Mouse (Mus musculus) CH12.LX (cell line): ENCODE results near the gene Ptges. TPM values are rescaled to one million over a fixed set of nuclear protein-coding genes. Genes with fewer than 3 reads are reported as not detected.

ENCODE experiments used
- DNase-seq: peaks from one replicate; pipeline ENCODE4 v3.0.0-alpha.2; 2013; ENCODE audit errors: extremely low read depth
- H3K27ac ChIP-seq: 2 replicates; pipeline ENCODE4 v1.5.1; 2012; ENCODE audit warnings: low read depth, mild to moderate bottlenecking, control low read depth, moderate library complexity; ENCODE audit not compliant: insufficient read depth
- H3K27me3 ChIP-seq: replicated peaks from 2 replicates; pipeline ENCODE3; 2012; ENCODE audit warnings: inconsistent platforms
- H3K36me3 ChIP-seq, 2 experiments: replicated peaks in 1 of 2; 2 replicates each; pipeline versions ENCODE3 to v1.6.1; 2012; ENCODE audit warnings: inconsistent platforms in 1 of 2, low read length in 1 of 2, mild to moderate bottlenecking in 1 of 2, mixed read lengths in 1 of 2, moderate library complexity in 1 of 2; ENCODE audit not compliant: control insufficient read depth in 1 of 2, insufficient read depth in 1 of 2
- H3K4me1 ChIP-seq, 2 experiments: 2 replicates each; pipeline ENCODE4 v1.6.1; 2012; ENCODE audit warnings: inconsistent platforms in 1 of 2, moderate library complexity in 1 of 2; ENCODE audit not compliant: insufficient read depth in 2 of 2, control insufficient read depth in 1 of 2
- H3K4me2 ChIP-seq: 2 replicates; pipeline ENCODE4 v1.6.1; 2012; ENCODE audit warnings: low read depth, mild to moderate bottlenecking, control low read depth; ENCODE audit not compliant: poor library complexity, insufficient read depth, severe bottlenecking
- H3K4me3 ChIP-seq, 3 experiments: fragments of 150-350 bp in 1 of 3; sonication (generic) in 1 of 3; replicated peaks in 1 of 3; 2 replicates each; pipeline versions ENCODE3 to v1.5.1; 2011 to 2012; ENCODE audit warnings: low read depth in 2 of 3, low read length in 2 of 3, mild to moderate bottlenecking in 2 of 3, moderate library complexity in 2 of 3, control low read depth in 1 of 3, improper control_type of control experiment in 1 of 3, inconsistent platforms in 1 of 3, mixed read lengths in 1 of 3; ENCODE audit not compliant: poor library complexity in 1 of 3
- H3K79me2 ChIP-seq: replicated peaks from 2 replicates; pipeline ENCODE4 v1.6.1; 2012; ENCODE audit warnings: mild to moderate bottlenecking, moderate library complexity; ENCODE audit not compliant: control insufficient read depth, poor library complexity, insufficient read depth, severe bottlenecking; ENCODE audit errors: extremely low read depth
- H3K9ac ChIP-seq: 2 replicates; pipeline ENCODE4 v1.6.1; 2012; ENCODE audit warnings: low read depth, mild to moderate bottlenecking, control low read depth, moderate library complexity; ENCODE audit not compliant: insufficient read depth
- H3K9me3 ChIP-seq: replicated peaks from 2 replicates; pipeline ENCODE3; 2012; ENCODE audit warnings: low read length, inconsistent platforms, mixed read lengths
- BHLHE40 ChIP-seq: IDR thresholded peaks from 2 replicates; pipeline ENCODE4 v1.6.1; 2011; ENCODE audit warnings: mild to moderate bottlenecking, low read depth, low read length, improper control_type of control experiment
- CHD1 ChIP-seq: IDR thresholded peaks from 2 replicates; pipeline ENCODE4 v1.6.1; 2012; ENCODE audit warnings: low read depth, low read length, improper control_type of control experiment, inconsistent platforms
- CTCF ChIP-seq, 2 experiments: IDR thresholded peaks in 1 of 2; conservative IDR thresholded peaks in 1 of 2; 2 replicates each; pipeline ENCODE4 v1.5.1; 2011 to 2012; ENCODE audit warnings: low read depth in 2 of 2, low read length in 2 of 2, improper control_type of control experiment in 1 of 2, inconsistent platforms in 1 of 2, mild to moderate bottlenecking in 1 of 2, moderate library complexity in 1 of 2
- E2F4 ChIP-seq: IDR thresholded peaks from 2 replicates; pipeline ENCODE4 v1.6.1; 2011; ENCODE audit warnings: low read depth, low read length, improper control_type of control experiment; ENCODE audit not compliant: insufficient replicate concordance
- ELF1 ChIP-seq: IDR thresholded peaks from 2 replicates; pipeline ENCODE4 v1.6.1; 2014; ENCODE audit warnings: low read depth, mild to moderate bottlenecking, inconsistent platforms, low read length, improper control_type of control experiment
- ETS1 ChIP-seq: conservative IDR thresholded peaks from 2 replicates; pipeline ENCODE4 v1.6.1; 2012; ENCODE audit warnings: low read depth, mild to moderate bottlenecking, inconsistent platforms, low read length, improper control_type of control experiment, moderate library complexity
- GABPA ChIP-seq: IDR thresholded peaks from 2 replicates; pipeline ENCODE4 v1.6.1; 2012; ENCODE audit warnings: low read depth, low read length, improper control_type of control experiment, inconsistent platforms; ENCODE audit not compliant: insufficient replicate concordance
- JUND ChIP-seq: conservative IDR thresholded peaks from 2 replicates; pipeline ENCODE4 v1.6.1; 2011; ENCODE audit warnings: low read depth, low read length, improper control_type of control experiment
- MXI1 ChIP-seq: IDR thresholded peaks from 2 replicates; pipeline ENCODE4 v1.6.1; 2011; ENCODE audit warnings: mild to moderate bottlenecking, low read depth, low read length, improper control_type of control experiment
- MYC ChIP-seq: IDR thresholded peaks from 2 replicates; pipeline ENCODE4 v1.6.1; 2011; ENCODE audit warnings: low read depth, mild to moderate bottlenecking, improper control_type of control experiment, low read length
- NELFE ChIP-seq: IDR thresholded peaks from 2 replicates; pipeline ENCODE4 v1.6.1; 2011; ENCODE audit warnings: low read depth, low read length, improper control_type of control experiment
- NRF1 ChIP-seq: IDR thresholded peaks from 2 replicates; pipeline ENCODE4 v1.6.1; 2014; ENCODE audit warnings: low read depth, mild to moderate bottlenecking, inconsistent platforms, low read length, improper control_type of control experiment, moderate library complexity
- POLR2AphosphoS2 ChIP-seq: IDR thresholded peaks from 2 replicates; pipeline ENCODE4 v1.6.1; 2011; ENCODE audit warnings: low read depth, low read length, improper control_type of control experiment
- RAD21 ChIP-seq: IDR thresholded peaks from 2 replicates; pipeline ENCODE4 v1.6.1; 2011; ENCODE audit warnings: low read depth, mild to moderate bottlenecking, low read length, improper control_type of control experiment, moderate library complexity
- TCF12 ChIP-seq: IDR thresholded peaks from 2 replicates; pipeline ENCODE4 v1.6.1; 2014; ENCODE audit warnings: low read depth, mild to moderate bottlenecking, inconsistent platforms, low read length, improper control_type of control experiment
- UBTF ChIP-seq: IDR thresholded peaks from 2 replicates; pipeline ENCODE4 v1.6.1; 2012; ENCODE audit warnings: low read depth, mild to moderate bottlenecking, inconsistent platforms, low read length, improper control_type of control experiment, moderate library complexity
- dilution Hi-C: fragments of 300-500 bp; cut with MboI; formaldehyde crosslinking; loops from 2 replicates; pipeline ENCODE4 v1.14.3; 2020; ENCODE audit warnings: low sequenced_read_pairs; ENCODE audit not compliant: extremely low pct_unique_long_range_greater_than_20kb, extremely low pct_ligation_motif_present
- in situ Hi-C: fragments of 300-500 bp; cut with MboI; formaldehyde crosslinking; loops from 3 replicates; pipeline ENCODE4 v1.14.3; 2019; ENCODE audit warnings: low sequenced_read_pairs, low pct_ligation_motif_present, low pct_unique_long_range_greater_than_20kb, mixed read lengths
- polyA plus RNA-seq: library from polyadenylated mRNA; unstranded; fragments of >175 nt; gene quantifications from 2 replicates; pipeline ENCODE4 v1.2.1, GENCODE M21; 2012; ENCODE audit warnings: low read depth; ENCODE audit not compliant: insufficient read length
- total RNA-seq, 2 experiments: library from RNA; depleted of rRNA; stranded (reverse); fragments of 300-350 nt in 1 of 2; fragments of >200 nt in 1 of 2; gene quantifications; 2 replicates each; pipeline ENCODE4 v1.2.3; 2012 to 2014

The Ptges gene
- total and polyA plus RNA-seq, 3 experiments = 0.04 to 0.09 TPM; not detected in 1

- H3K36me3 ChIP-seq = no peaks in the 10 kb centered on the region
- no peak overlapping the region for H3K9ac ChIP-seq
- no peak overlapping the region for H3K4me3 ChIP-seq
- peaks cover 82% of the 10 kb centered on the region for H3K27me3 ChIP-seq
- H3K27ac ChIP-seq = no peak overlapping the region
- dilution Hi-C loops = no loop called here
- H3K4me1 ChIP-seq = no peaks in the 10 kb centered on the region
- H3K79me2 ChIP-seq = no peaks in the 10 kb centered on the region
- DNase-seq = no peak
- in situ Hi-C loops = no loop called here
- no peak overlapping the region for H3K4me2 ChIP-seq
- H3K9me3 ChIP-seq = no peaks in the 10 kb centered on the region
- no peak for TF ChIP-seq ETS1
- no peak for TF ChIP-seq MXI1
- no peak for TF ChIP-seq GABPA
- no peak for TF ChIP-seq MYC
- TF ChIP-seq CTCF (conservative IDR thresholded peaks at IDR 0.05 in 1 of 2, IDR thresholded peaks at IDR 0.05 in 1 of 2; ENCODE audit: low read depth in 2 of 2, low read length in 2 of 2) = no peak
- TF ChIP-seq ELF1 = no peak
- no peak for TF ChIP-seq E2F4
- TF ChIP-seq JUND = no peak
- TF ChIP-seq NRF1 = no peak
- no peak for TF ChIP-seq RAD21
- no peak for TF ChIP-seq BHLHE40
Measured at GRCm38 (mm10) chr2:30845152-30846070, 84.3 kb downstream of the Ptges start.

DNA sequence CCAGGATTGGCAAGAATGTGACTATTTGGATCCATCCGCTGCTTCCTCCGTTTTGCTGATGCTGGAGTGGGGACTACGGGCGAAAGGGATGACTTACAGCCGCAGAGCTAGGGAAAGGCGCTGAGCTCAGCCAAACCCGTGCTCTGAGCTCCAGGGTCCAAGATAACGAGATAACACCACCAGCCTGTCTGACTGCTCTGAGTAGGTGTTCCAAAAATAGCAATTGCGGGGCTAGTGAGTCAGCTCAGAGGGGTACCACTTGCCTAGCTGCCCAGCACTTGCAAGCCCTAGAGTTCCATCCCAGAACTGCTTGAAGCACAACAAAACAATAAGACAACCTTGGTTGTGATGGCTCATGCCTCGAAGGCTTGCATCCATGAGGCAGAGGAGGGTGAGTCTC, 87.0 kb downstream of the Ptges start:
- DNase-seq = no peak
- H3K9ac ChIP-seq = no peak overlapping the region
- dilution Hi-C loops = no loop called here
- no peaks in the 10 kb centered on the region for H3K36me3 ChIP-seq
- TF ChIP-seq CHD1 = no peak
- no peak for TF ChIP-seq CTCF (conservative IDR thresholded peaks at IDR 0.05 in 1 of 2, IDR thresholded peaks at IDR 0.05 in 1 of 2; ENCODE audit: low read depth in 2 of 2, low read length in 2 of 2)
- no peak for TF ChIP-seq TCF12
- no peak for TF ChIP-seq BHLHE40
- no peak for TF ChIP-seq JUND
- TF ChIP-seq POLR2AphosphoS2 = no peak
- no peak for TF ChIP-seq UBTF
- TF ChIP-seq NELFE = no peak
- H3K79me2 ChIP-seq = no peaks in the 10 kb centered on the region
- H3K4me2 ChIP-seq = no peak overlapping the region
- no peaks in the 10 kb centered on the region for H3K9me3 ChIP-seq
- no peaks in the 10 kb centered on the region for H3K4me1 ChIP-seq
- H3K4me3 ChIP-seq = no peak overlapping the region
- in situ Hi-C loops = no loop called here
- peaks cover 80% of the 10 kb centered on the region for H3K27me3 ChIP-seq
- no peak overlapping the region for H3K27ac ChIP-seq

Other genes starting within 250 kb of the Ptges start
- gene 1700001O22Rik, start 126.2 kb downstream of the Ptges start, total RNA-seq (2012; rRNA removed) = not detected in 2 replicates
- gene 1700001O22Rik, start 126.2 kb downstream of the Ptges start, total RNA-seq (2014; rRNA removed) = not detected in 2 replicates
- not detected in 2 replicates for gene 1700001O22Rik, start 126.2 kb downstream of the Ptges start, polyA plus RNA-seq
- gene Ntmt1, start 122.0 kb downstream of the Ptges start, total RNA-seq (2012; rRNA removed) = 66.1 and 71.4 TPM in 2 replicates
- 50.4 and 51.4 TPM in 2 replicates for gene Ntmt1, start 122.0 kb downstream of the Ptges start, total RNA-seq (2014; rRNA removed)
- 43.3 and 47.9 TPM in 2 replicates for gene Ntmt1, start 122.0 kb downstream of the Ptges start, polyA plus RNA-seq
- 23.7 and 31.4 TPM in 2 replicates for gene Asb6, start 99.5 kb downstream of the Ptges start, total RNA-seq (2012; rRNA removed)
- 21.9 and 22.6 TPM in 2 replicates for gene Asb6, start 99.5 kb downstream of the Ptges start, total RNA-seq (2014; rRNA removed)
- gene Asb6, start 99.5 kb downstream of the Ptges start, polyA plus RNA-seq = 30.0 and 31.1 TPM in 2 replicates
- not detected in 2 replicates for gene Prrx2, start 94.9 kb downstream of the Ptges start, total RNA-seq (2012; rRNA removed)
- gene Prrx2, start 94.9 kb downstream of the Ptges start, total RNA-seq (2014; rRNA removed) = not detected in 2 replicates
- gene Prrx2, start 94.9 kb downstream of the Ptges start, polyA plus RNA-seq = not detected in 2 replicates
- 25.3 and 31.8 TPM in 2 replicates for gene Tor1b, start 23.1 kb upstream of the Ptges start, total RNA-seq (2012; rRNA removed)
- 30.1 and 31.1 TPM in 2 replicates for gene Tor1b, start 23.1 kb upstream of the Ptges start, total RNA-seq (2014; rRNA removed)
- gene Tor1b, start 23.1 kb upstream of the Ptges start, polyA plus RNA-seq = 19.5 and 23.1 TPM in 2 replicates
- gene Tor1a, start 38.1 kb upstream of the Ptges start, total RNA-seq (2012; rRNA removed) = 44.9 and 49.5 TPM in 2 replicates
- gene Tor1a, start 38.1 kb upstream of the Ptges start, total RNA-seq (2014; rRNA removed) = 58.2 and 69.6 TPM in 2 replicates
- 35.0 and 45.6 TPM in 2 replicates for gene Tor1a, start 38.1 kb upstream of the Ptges start, polyA plus RNA-seq
- gene BC005624, start 52.3 kb upstream of the Ptges start, total RNA-seq (2012; rRNA removed) = 43.2 and 49.0 TPM in 2 replicates
- 40.5 and 43.4 TPM in 2 replicates for gene BC005624, start 52.3 kb upstream of the Ptges start, total RNA-seq (2014; rRNA removed)
- gene BC005624, start 52.3 kb upstream of the Ptges start, polyA plus RNA-seq = 68.1 and 94.0 TPM in 2 replicates
- gene Usp20, start 52.4 kb upstream of the Ptges start, total RNA-seq (2012; rRNA removed) = 10.1 and 13.8 TPM in 2 replicates
- 2.5 and 3.4 TPM in 2 replicates for gene Usp20, start 52.4 kb upstream of the Ptges start, total RNA-seq (2014; rRNA removed)
- 11.0 and 12.0 TPM in 2 replicates for gene Usp20, start 52.4 kb upstream of the Ptges start, polyA plus RNA-seq
- gene Fnbp1, start 212.1 kb upstream of the Ptges start, total RNA-seq (2012; rRNA removed) = 39.2 and 50.5 TPM in 2 replicates
- gene Fnbp1, start 212.1 kb upstream of the Ptges start, total RNA-seq (2014; rRNA removed) = 20.7 and 29.6 TPM in 2 replicates
- 133 and 147 TPM in 2 replicates for gene Fnbp1, start 212.1 kb upstream of the Ptges start, polyA plus RNA-seq
- 22.7 and 24.6 TPM in 2 replicates for gene Gpr107, start 222.5 kb upstream of the Ptges start, total RNA-seq (2012; rRNA removed)
- gene Gpr107, start 222.5 kb upstream of the Ptges start, total RNA-seq (2014; rRNA removed) = 24.9 and 27.8 TPM in 2 replicates
- gene Gpr107, start 222.5 kb upstream of the Ptges start, polyA plus RNA-seq = 19.6 and 25.7 TPM in 2 replicates